Mouse (Mus musculus) myocyte (in vitro differentiated cells): ENCODE measurements around the gene Ankle1. TPM values are rescaled to one million over a fixed set of nuclear protein-coding genes. Genes with fewer than 3 reads are reported as not detected.
A peak's percentile ranks its signal among the peaks of the same experiment; 100 is the strongest.

Experiments used
- H3K27me3 ChIP-seq: one replicate; pipeline ENCODE4 v1.6.1; 2011; ENCODE audit not compliant: control insufficient read depth, insufficient read depth, insufficient read length
- H3K36me3 ChIP-seq: one replicate; pipeline ENCODE4 v1.6.1; 2011; ENCODE audit not compliant: control insufficient read depth, insufficient read depth
- H3K4me2 ChIP-seq: one replicate; pipeline ENCODE4 v1.6.1; 2011; ENCODE audit warnings: low read depth, control low read depth
- H3K4me3 ChIP-seq: one replicate; pipeline ENCODE4 v1.5.1; 2011; ENCODE audit warnings: mild to moderate bottlenecking, control low read depth, moderate library complexity
- H3K79me2 ChIP-seq: one replicate; pipeline ENCODE4 v1.6.1; 2011; ENCODE audit not compliant: control insufficient read depth, insufficient read depth
- H3ac ChIP-seq: one replicate; pipeline ENCODE4 v1.6.1; 2011; ENCODE audit not compliant: control insufficient read depth, insufficient read length
- CEBPB ChIP-seq: IDR thresholded peaks from 2 replicates; pipeline ENCODE4 v1.6.1; 2011; ENCODE audit warnings: mild to moderate bottlenecking, moderate library complexity; ENCODE audit not compliant: poor library complexity, insufficient read depth, severe bottlenecking
- E2F4 ChIP-seq: IDR thresholded peaks from one replicate; pipeline ENCODE4 v1.6.1; 2011; ENCODE audit warnings: mild to moderate bottlenecking, control low read depth, moderate library complexity; ENCODE audit not compliant: insufficient read depth
- MAX ChIP-seq: IDR thresholded peaks from one replicate; pipeline ENCODE4 v1.6.1; 2011; ENCODE audit warnings: low read depth, mild to moderate bottlenecking, control low read depth
- MYOD1 ChIP-seq, 3 experiments: IDR thresholded peaks; one replicate each; pipeline ENCODE4 v1.6.1; 2011; ENCODE audit warnings: control low read depth in 2 of 3, low read depth in 2 of 3, mild to moderate bottlenecking in 2 of 3, moderate library complexity in 1 of 3; ENCODE audit not compliant: insufficient read length in 2 of 3, control insufficient read depth in 1 of 3
- MYOG ChIP-seq, 3 experiments: IDR thresholded peaks; one replicate each; pipeline ENCODE4 v1.6.1; 2011; ENCODE audit warnings: control low read depth in 2 of 3, low read depth in 2 of 3, mild to moderate bottlenecking in 2 of 3; ENCODE audit not compliant: insufficient read length in 2 of 3, control insufficient read depth in 1 of 3, insufficient read depth in 1 of 3
- POLR2A ChIP-seq: IDR thresholded peaks from one replicate; pipeline ENCODE4 v1.6.1; 2011; ENCODE audit warnings: low read depth, mild to moderate bottlenecking, control low read depth, moderate library complexity; ENCODE audit not compliant: insufficient read length
- POLR2AphosphoS2 ChIP-seq: IDR thresholded peaks from one replicate; pipeline ENCODE4 v1.6.1; 2011; ENCODE audit warnings: low read depth, control low read depth; ENCODE audit not compliant: insufficient read length
- REST ChIP-seq: IDR thresholded peaks from one replicate; pipeline ENCODE4 v1.6.1; 2011; ENCODE audit warnings: mild to moderate bottlenecking, control low read depth, moderate library complexity; ENCODE audit not compliant: insufficient read depth, insufficient read length
- SRF ChIP-seq: IDR thresholded peaks from one replicate; pipeline ENCODE4 v1.6.1; 2011; ENCODE audit warnings: low read depth; ENCODE audit not compliant: control insufficient read depth, insufficient read length
- TCF12 ChIP-seq: IDR thresholded peaks from one replicate; pipeline ENCODE4 v1.6.1; 2011; ENCODE audit warnings: mild to moderate bottlenecking, control low read depth; ENCODE audit not compliant: poor library complexity, insufficient read depth, severe bottlenecking
- TCF3 ChIP-seq: IDR thresholded peaks from one replicate; pipeline ENCODE4 v1.6.1; 2011; ENCODE audit warnings: low read depth, control low read depth; ENCODE audit not compliant: insufficient read length
- USF1 ChIP-seq: IDR thresholded peaks from one replicate; pipeline ENCODE4 v1.6.1; 2011; ENCODE audit warnings: low read depth, mild to moderate bottlenecking, control low read depth, moderate library complexity
- polyA plus RNA-seq: library from polyadenylated mRNA; unstranded; fragments of >200 nt; fragmentation: generic; extraction: Trizol; gene quantifications from one replicate; pipeline ENCODE4 v1.2.1, GENCODE M21; 2012; ENCODE audit warnings: missing spikeins

Ankle1 gene
- polyA plus RNA-seq, 1 experiment, result 1.3 TPM

GRCm38 (mm10) chr8:71402446-71402964 is 3.3 kb upstream of the Ankle1 start:
- Histone ChIP-seq H3ac (no peak overlapping the region), H3K4me2 (no peak overlapping the region), H3K27me3 (no peaks in the 10 kb centered on the region), H3K36me3 (peaks cover under 1% of the 10 kb centered on the region), H3K79me2 (peaks cover 9% of the 10 kb centered on the region), H3K4me3 (no peak overlapping the region)
- no peak for TF ChIP-seq MAX
- TF ChIP-seq E2F4, result no peak
- no peak for TF ChIP-seq TCF3
- TF ChIP-seq POLR2AphosphoS2, result no peak
- no peak for TF ChIP-seq USF1
- TF ChIP-seq REST, result no peak
- no peak for TF ChIP-seq MYOG (IDR thresholded peaks at IDR 0.05; ENCODE audit: control insufficient read depth in 1 of 3, insufficient read depth in 1 of 3, insufficient read length in 2 of 3, low read depth in 2 of 3)
- no peak for TF ChIP-seq SRF
- TF ChIP-seq POLR2A, result no peak
- no peak for TF ChIP-seq MYOD1 (IDR thresholded peaks at IDR 0.05; ENCODE audit: control insufficient read depth in 1 of 3, insufficient read length in 2 of 3, low read depth in 2 of 3)

DNA sequence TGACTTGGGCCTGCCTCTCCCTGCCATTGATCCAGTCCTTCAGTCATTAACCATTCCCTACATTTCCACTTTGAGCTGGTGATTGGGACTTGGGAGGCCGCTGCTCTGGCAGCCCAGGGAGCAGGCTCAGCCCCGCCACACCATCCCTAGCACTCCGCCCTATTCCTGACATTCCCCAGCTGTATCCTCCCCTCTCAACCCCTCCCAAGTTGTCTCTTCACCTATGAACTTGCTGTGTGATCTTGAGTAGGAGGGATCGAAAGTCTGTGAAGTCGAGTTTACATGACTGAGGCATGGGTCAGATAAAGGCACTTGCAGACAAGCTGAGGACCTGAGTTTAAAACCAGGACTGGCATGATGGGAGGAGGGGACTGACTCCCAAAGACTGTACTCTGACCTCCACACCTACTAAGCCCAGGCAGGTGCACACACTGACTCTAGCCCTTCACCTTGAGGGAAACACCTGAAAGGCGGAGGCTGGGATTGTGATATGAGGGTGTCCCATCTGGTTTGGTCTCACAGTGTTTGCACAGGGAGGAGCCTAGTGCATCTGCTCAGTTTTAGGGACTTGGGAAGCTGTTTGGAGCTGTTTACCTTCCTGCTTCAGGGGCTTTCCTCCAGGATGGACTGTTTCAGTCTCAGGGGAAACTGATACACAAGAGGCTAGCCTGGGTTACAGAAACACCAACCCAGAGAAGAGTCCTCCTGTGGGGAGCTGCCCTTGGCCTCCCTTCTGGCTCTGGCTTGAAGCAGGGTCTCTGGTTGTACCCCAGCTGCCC is 2.5 kb upstream of the Ankle1 start:
- H3K79me2 ChIP-seq, result peaks cover 2% of the 10 kb centered on the region
- TF ChIP-seq REST, result no peak
- TF ChIP-seq POLR2AphosphoS2, result peak; percentile 45
- no peak for TF ChIP-seq MAX
- H3K36me3 ChIP-seq, result peaks cover 5% of the 10 kb centered on the region
- H3K4me3 ChIP-seq, result no peak overlapping the region
- H3ac ChIP-seq, result no peak overlapping the region
- H3K27me3 ChIP-seq, result no peaks in the 10 kb centered on the region
- no peak overlapping the region for H3K4me2 ChIP-seq

DNA sequence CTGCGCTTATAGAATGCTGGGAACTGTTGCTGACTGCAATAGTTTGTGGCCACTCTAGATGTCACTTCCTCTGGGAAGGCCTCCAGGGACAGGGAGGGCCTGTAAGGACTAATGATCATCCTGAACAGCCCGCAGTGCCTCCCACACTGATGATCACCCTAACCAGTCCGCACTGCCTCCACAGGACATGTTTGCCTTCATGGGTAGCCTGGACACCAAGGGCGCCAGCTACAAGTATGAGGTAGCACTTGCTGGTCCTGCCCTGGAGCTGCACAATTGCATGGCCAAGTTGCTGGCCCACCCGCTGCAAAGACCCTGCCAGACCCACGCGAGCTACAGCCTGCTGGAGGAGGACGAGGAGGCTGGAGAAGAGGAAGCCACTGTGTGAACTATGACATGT is 1.8 kb upstream of the Ankle1 start:
- Histone ChIP-seq H3K79me2 (no peaks in the 10 kb centered on the region), H3K4me2 (no peak overlapping the region), H3ac (no peak overlapping the region), H3K36me3 (peaks cover 5% of the 10 kb centered on the region), H3K4me3 (no peak overlapping the region), H3K27me3 (no peaks in the 10 kb centered on the region)
- no peak for TF ChIP-seq CEBPB
- peak; percentile 52 for TF ChIP-seq POLR2AphosphoS2

- H3K36me3 ChIP-seq, result peaks cover 5% of the 10 kb centered on the region
- TF ChIP-seq POLR2AphosphoS2, result peak; percentile 21
- no peak for TF ChIP-seq TCF12
- peak overlapping the region; percentile 84 for H3K4me2 ChIP-seq
- no peaks in the 10 kb centered on the region for H3K27me3 ChIP-seq
- no peak overlapping the region for H3ac ChIP-seq
- no peaks in the 10 kb centered on the region for H3K79me2 ChIP-seq
- peak overlapping the region; percentile 50 for H3K4me3 ChIP-seq
Observed at GRCm38 (mm10) chr8:71404951-71405351, 859 bp upstream of the Ankle1 start.

- TF ChIP-seq E2F4 (no peak), SRF (no peak), USF1 (no peak), MYOD1 (IDR thresholded peaks at IDR 0.05; ENCODE audit: control insufficient read depth in 1 of 3, insufficient read length in 2 of 3, low read depth in 2 of 3) (peak in 1 of 3 experiments; percentile 21), POLR2AphosphoS2 (peak; percentile 36), MYOG (IDR thresholded peaks at IDR 0.05; ENCODE audit: control insufficient read depth in 1 of 3, insufficient read depth in 1 of 3, insufficient read length in 2 of 3, low read depth in 2 of 3) (peak in 1 of 3 experiments; percentile 35), CEBPB (no peak), TCF3 (no peak), TCF12 (no peak), REST (no peak), MAX (no peak), POLR2A (peak; percentile 19)
- Histone ChIP-seq H3K36me3 (peaks cover 5% of the 10 kb centered on the region), H3ac (peak overlapping the region; percentile 4), H3K4me3 (peak overlapping the region; percentile 50), H3K79me2 (no peaks in the 10 kb centered on the region), H3K4me2 (peak overlapping the region; percentile 84), H3K27me3 (no peaks in the 10 kb centered on the region)
Observed at GRCm38 (mm10) chr8:71406099-71407015, 547 bp downstream of the Ankle1 start.
